Mouse (Mus musculus): ENCODE measurements around the gene St6galnac3. TPM values are rescaled to one million over a fixed set of nuclear protein-coding genes. Genes with fewer than 3 reads are reported as not detected.

The St6galnac3 gene
- polyA plus RNA-seq, 1 experiment from 2014 or later, result 4.5 TPM

DNA sequence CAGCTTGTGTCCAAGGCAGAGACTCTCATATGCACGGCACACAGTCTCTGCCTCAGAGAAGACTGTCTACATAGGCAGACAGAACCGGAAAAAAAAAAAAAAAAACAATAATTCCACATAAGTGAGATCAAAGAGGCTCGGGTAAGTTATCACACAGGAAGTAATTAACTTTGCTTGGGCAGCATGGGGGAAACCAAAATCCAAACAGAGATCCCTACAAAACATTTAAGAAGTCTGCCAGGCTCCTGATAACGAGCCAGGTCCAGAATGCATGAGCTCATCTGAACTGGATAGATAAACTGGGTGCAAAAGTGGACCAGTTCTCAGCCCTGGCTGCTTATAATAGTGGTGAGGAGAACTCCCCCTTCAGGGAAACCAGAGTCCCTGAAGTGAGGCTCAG lies 484.6 kb downstream of the St6galnac3 start:
- DNase-seq (ENCODE audit: low spot score), result no peak
- H3K9ac ChIP-seq (ENCODE audit: low read length), result no peak overlapping the region
- H3K27me3 ChIP-seq (ENCODE audit: control insufficient read depth, insufficient read depth, low read length), result no peaks in the 10 kb centered on the region
- no peaks in the 10 kb centered on the region for H3K36me3 ChIP-seq (ENCODE audit: control insufficient read depth, insufficient read depth, low read length)
- H3K4me1 ChIP-seq (replicated peaks; ENCODE audit: control insufficient read depth, insufficient read depth), result no peaks in the 10 kb centered on the region
- ATAC-seq (ENCODE audit: low FRiP score, low TSS enrichment), result no peak
- WGBS, result 36% methylated on average over 4 of the region's 4 CpGs
- H3K27ac ChIP-seq (replicated peaks), result no peak overlapping the region
- TF ChIP-seq EP300 (optimal IDR thresholded peaks at IDR 0.05) (no peak), CTCF (IDR thresholded peaks at IDR 0.05; ENCODE audit: low read depth) (no peak)
- no peak overlapping the region for H3K4me3 ChIP-seq (ENCODE audit: low read depth, low read length)
- no peaks in the 10 kb centered on the region for H3K9me3 ChIP-seq (ENCODE audit: control insufficient read depth, low read length)
- no peak overlapping the region for H3K4me2 ChIP-seq (replicated peaks; ENCODE audit: low read depth)

DNA sequence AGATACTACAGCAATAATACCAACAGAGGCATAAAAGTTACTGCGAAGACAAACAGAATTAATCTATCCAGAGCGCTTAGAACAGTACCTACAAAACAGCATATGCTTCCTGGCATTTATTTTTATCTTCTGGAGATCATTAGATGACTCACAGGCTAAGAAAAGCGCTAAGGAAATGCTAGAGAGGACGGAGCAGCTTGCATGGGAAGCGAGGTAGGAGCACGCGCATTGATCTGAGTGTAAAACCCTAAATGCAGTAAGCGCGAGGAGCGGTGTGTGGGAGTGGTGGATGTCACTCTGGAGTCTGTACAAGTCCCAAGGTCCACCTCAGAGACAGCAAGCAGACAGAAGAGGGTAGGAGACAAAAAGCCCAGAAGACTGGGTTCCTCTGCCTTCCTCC lies 486.6 kb downstream of the St6galnac3 start:
- ATAC-seq (ENCODE audit: low FRiP score, low TSS enrichment) (no peak), DNase-seq (ENCODE audit: low spot score) (no peak)
- no peaks in the 10 kb centered on the region for H3K4me1 ChIP-seq (replicated peaks; ENCODE audit: control insufficient read depth, insufficient read depth)
- WGBS, result 77% methylated on average over 10 of the region's 10 CpGs
- H3K27ac ChIP-seq (replicated peaks), result no peak overlapping the region
- H3K36me3 ChIP-seq (ENCODE audit: control insufficient read depth, insufficient read depth, low read length), result no peaks in the 10 kb centered on the region
- H3K27me3 ChIP-seq (ENCODE audit: control insufficient read depth, insufficient read depth, low read length), result no peaks in the 10 kb centered on the region
- no peak overlapping the region for H3K4me3 ChIP-seq (ENCODE audit: low read depth, low read length)
- no peak overlapping the region for H3K9ac ChIP-seq (ENCODE audit: low read length)
- H3K4me2 ChIP-seq (replicated peaks; ENCODE audit: low read depth), result no peak overlapping the region
- no peaks in the 10 kb centered on the region for H3K9me3 ChIP-seq (ENCODE audit: control insufficient read depth, low read length)
- TF ChIP-seq CTCF (IDR thresholded peaks at IDR 0.05; ENCODE audit: low read depth) (no peak), EP300 (optimal IDR thresholded peaks at IDR 0.05) (no peak)

DNA sequence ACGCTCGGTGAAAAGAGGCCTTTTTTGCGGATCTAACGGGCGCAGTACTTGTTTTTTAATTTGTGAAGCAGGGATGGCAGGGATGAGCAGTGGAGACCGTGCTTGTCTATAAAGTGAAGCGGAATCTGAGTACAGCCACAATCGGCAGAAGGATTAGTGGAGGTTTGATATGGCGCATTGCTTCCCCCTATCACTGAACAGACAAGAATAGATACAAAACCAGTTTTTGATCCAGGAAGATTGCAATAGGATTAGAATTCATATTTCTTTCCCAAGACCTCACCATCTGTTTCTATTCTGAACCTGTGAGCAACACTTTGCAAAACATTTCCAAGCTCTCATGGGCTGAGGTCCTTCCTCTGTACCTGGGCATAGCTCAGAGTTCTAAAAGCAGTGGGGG lies 488.7 kb downstream of the St6galnac3 start:
- H3K27me3 ChIP-seq (ENCODE audit: control insufficient read depth, insufficient read depth, low read length), result no peaks in the 10 kb centered on the region
- H3K9me3 ChIP-seq (ENCODE audit: control insufficient read depth, low read length), result no peaks in the 10 kb centered on the region
- H3K9ac ChIP-seq (ENCODE audit: low read length), result no peak overlapping the region
- no peaks in the 10 kb centered on the region for H3K36me3 ChIP-seq (ENCODE audit: control insufficient read depth, insufficient read depth, low read length)
- ATAC-seq (ENCODE audit: low FRiP score, low TSS enrichment), result no peak
- no peak overlapping the region for H3K4me3 ChIP-seq (ENCODE audit: low read depth, low read length)
- H3K27ac ChIP-seq (replicated peaks), result no peak overlapping the region
- no peak for TF ChIP-seq EP300 (optimal IDR thresholded peaks at IDR 0.05)
- no peak for TF ChIP-seq CTCF (IDR thresholded peaks at IDR 0.05; ENCODE audit: low read depth)
- 88% methylated on average over 9 of the region's 9 CpGs for WGBS
- no peak for DNase-seq (ENCODE audit: low spot score)
- no peaks in the 10 kb centered on the region for H3K4me1 ChIP-seq (replicated peaks; ENCODE audit: control insufficient read depth, insufficient read depth)
- H3K4me2 ChIP-seq (replicated peaks; ENCODE audit: low read depth), result no peak overlapping the region

GRCm38 (mm10) chr3:153222611-153223402 lies 502.2 kb downstream of the St6galnac3 start:
- no peak for DNase-seq (ENCODE audit: low spot score)
- no peaks in the 10 kb centered on the region for H3K36me3 ChIP-seq (ENCODE audit: control insufficient read depth, insufficient read depth, low read length)
- no peak for TF ChIP-seq EP300 (optimal IDR thresholded peaks at IDR 0.05)
- no peak for TF ChIP-seq CTCF (IDR thresholded peaks at IDR 0.05; ENCODE audit: low read depth)
- 69% methylated on average over 10 of the region's 10 CpGs for WGBS
- no peaks in the 10 kb centered on the region for H3K9me3 ChIP-seq (ENCODE audit: control insufficient read depth, low read length)
- H3K27me3 ChIP-seq (ENCODE audit: control insufficient read depth, insufficient read depth, low read length), result no peaks in the 10 kb centered on the region
- no peak overlapping the region for H3K4me3 ChIP-seq (ENCODE audit: low read depth, low read length)
- no peak overlapping the region for H3K9ac ChIP-seq (ENCODE audit: low read length)
- no peak overlapping the region for H3K27ac ChIP-seq (replicated peaks)
- no peak for ATAC-seq (ENCODE audit: low FRiP score, low TSS enrichment)
- no peak overlapping the region for H3K4me2 ChIP-seq (replicated peaks; ENCODE audit: low read depth)
- H3K4me1 ChIP-seq (replicated peaks; ENCODE audit: control insufficient read depth, insufficient read depth), result no peaks in the 10 kb centered on the region

DNA sequence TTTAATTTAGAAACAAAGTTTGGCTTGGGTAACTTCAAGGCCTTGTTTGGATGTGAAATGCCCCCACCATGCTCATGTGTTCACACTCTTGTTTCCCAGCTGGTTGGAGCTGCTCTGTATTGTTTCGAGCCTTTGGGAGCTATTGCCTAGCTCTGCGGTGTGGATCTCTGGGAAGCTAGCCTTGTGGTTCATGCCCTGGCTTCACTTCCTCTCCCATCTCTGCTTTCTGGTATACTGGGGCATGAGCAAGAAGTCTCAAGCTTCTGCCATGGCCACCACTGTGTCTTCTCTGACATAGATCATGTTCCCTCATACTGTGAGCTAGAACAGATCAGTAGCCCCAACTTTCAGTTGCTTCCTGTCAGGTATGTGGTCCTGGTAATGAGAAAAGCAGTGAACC lies 505.6 kb downstream of the St6galnac3 start:
- DNase-seq (ENCODE audit: low spot score) (no peak), ATAC-seq (ENCODE audit: low FRiP score, low TSS enrichment) (no peak)
- Histone ChIP-seq H3K4me1 (replicated peaks; ENCODE audit: control insufficient read depth, insufficient read depth) (no peaks in the 10 kb centered on the region), H3K36me3 (ENCODE audit: control insufficient read depth, insufficient read depth, low read length) (no peaks in the 10 kb centered on the region), H3K4me3 (ENCODE audit: low read depth, low read length) (no peak overlapping the region), H3K27ac (replicated peaks) (no peak overlapping the region), H3K9me3 (ENCODE audit: control insufficient read depth, low read length) (no peaks in the 10 kb centered on the region), H3K9ac (ENCODE audit: low read length) (no peak overlapping the region), H3K27me3 (ENCODE audit: control insufficient read depth, insufficient read depth, low read length) (no peaks in the 10 kb centered on the region), H3K4me2 (replicated peaks; ENCODE audit: low read depth) (no peak overlapping the region)
- WGBS, result 95% methylated on average over 2 of the region's 2 CpGs
- TF ChIP-seq CTCF (IDR thresholded peaks at IDR 0.05; ENCODE audit: low read depth) (no peak), EP300 (optimal IDR thresholded peaks at IDR 0.05) (no peak)

- no peak for ATAC-seq (ENCODE audit: low FRiP score, low TSS enrichment)
- DNase-seq (ENCODE audit: low spot score), result no peak
- Histone ChIP-seq H3K9me3 (ENCODE audit: control insufficient read depth, low read length) (no peaks in the 10 kb centered on the region), H3K27ac (replicated peaks) (no peak overlapping the region), H3K27me3 (ENCODE audit: control insufficient read depth, insufficient read depth, low read length) (no peaks in the 10 kb centered on the region), H3K36me3 (ENCODE audit: control insufficient read depth, insufficient read depth, low read length) (no peaks in the 10 kb centered on the region), H3K4me2 (replicated peaks; ENCODE audit: low read depth) (no peak overlapping the region), H3K4me1 (replicated peaks; ENCODE audit: control insufficient read depth, insufficient read depth) (no peaks in the 10 kb centered on the region), H3K4me3 (ENCODE audit: low read depth, low read length) (no peak overlapping the region), H3K9ac (ENCODE audit: low read length) (no peak overlapping the region)
- TF ChIP-seq CTCF (IDR thresholded peaks at IDR 0.05; ENCODE audit: low read depth) (no peak), EP300 (optimal IDR thresholded peaks at IDR 0.05) (no peak)
- WGBS, result 74% methylated on average over 2 of the region's 2 CpGs
These were observed 516.8 kb downstream of the St6galnac3 start for GRCm38 (mm10) chr3:153208186-153208585.
